Mouse (Mus musculus) MEL (cell line): ENCODE data around the gene Gas7. TPM values are rescaled to one million over a fixed set of nuclear protein-coding genes. Genes with fewer than 3 reads are reported as not detected.

Experiments
- DNase-seq: peaks from one replicate; pipeline ENCODE4 v3.0.0; 2011; ENCODE audit warnings: low read depth, low spot score
- H3K27ac ChIP-seq: 2 replicates; pipeline ENCODE4 v1.5.1; 2012; ENCODE audit warnings: low read depth, mild to moderate bottlenecking, control low read depth, low read length, moderate library complexity; ENCODE audit not compliant: control insufficient read depth
- H3K27me3 ChIP-seq, 2 experiments: fragments of 150-350 bp in 1 of 2; sonication (generic) in 1 of 2; 2 replicates each; pipeline ENCODE4 v1.6.1; 2012; ENCODE audit warnings: low read length in 2 of 2, mild to moderate bottlenecking in 2 of 2, improper control_type of control experiment in 1 of 2, moderate library complexity in 1 of 2; ENCODE audit not compliant: insufficient read depth in 2 of 2, control insufficient read depth in 1 of 2
- H3K36me3 ChIP-seq, 2 experiments: 2 replicates each; pipeline ENCODE4 v1.6.1; 2012 to 2014; ENCODE audit warnings: low read length in 2 of 2, improper control_type of control experiment in 1 of 2, inconsistent platforms in 1 of 2, mild to moderate bottlenecking in 1 of 2; ENCODE audit not compliant: insufficient read depth in 2 of 2, control insufficient read depth in 1 of 2
- H3K4me1 ChIP-seq, 2 experiments: fragments of 150-350 bp in 1 of 2; sonication (generic) in 1 of 2; 2 replicates each; pipeline ENCODE4 v1.6.1; 2012; ENCODE audit warnings: low read length in 2 of 2, improper control_type of control experiment in 1 of 2, mild to moderate bottlenecking in 1 of 2; ENCODE audit not compliant: insufficient read depth in 2 of 2, control insufficient read depth in 1 of 2
- H3K4me3 ChIP-seq, 2 experiments: fragments of 150-350 bp in 1 of 2; sonication (generic) in 1 of 2; 2 replicates each; pipeline ENCODE4 v1.5.1; 2012; ENCODE audit warnings: low read depth in 2 of 2, low read length in 2 of 2, mild to moderate bottlenecking in 2 of 2, moderate library complexity in 2 of 2, control low read depth in 1 of 2, improper control_type of control experiment in 1 of 2; ENCODE audit not compliant: control insufficient read depth in 1 of 2, insufficient read depth in 1 of 2
- H3K79me2 ChIP-seq: 2 replicates; pipeline ENCODE4 v1.6.1; 2012; ENCODE audit warnings: mild to moderate bottlenecking, low read length, moderate library complexity; ENCODE audit not compliant: control insufficient read depth, poor library complexity, insufficient read depth
- H3K9ac ChIP-seq: 2 replicates; pipeline ENCODE4 v1.6.1; 2012; ENCODE audit warnings: low read depth, mild to moderate bottlenecking, control low read depth, low read length, moderate library complexity; ENCODE audit not compliant: control insufficient read depth, poor library complexity, severe bottlenecking
- H3K9me3 ChIP-seq: fragments of 150-350 bp; sonication (generic); replicated peaks from 2 replicates; pipeline ENCODE4 v1.6.1; 2012; ENCODE audit warnings: mild to moderate bottlenecking, low read length, improper control_type of control experiment, moderate library complexity; ENCODE audit not compliant: insufficient read depth
- CHD2 ChIP-seq: IDR thresholded peaks from 2 replicates; pipeline ENCODE4 v1.6.1; 2011; ENCODE audit warnings: low read length, improper control_type of control experiment
- CTCF ChIP-seq, 3 experiments: IDR thresholded peaks in 2 of 3; conservative IDR thresholded peaks in 1 of 3; 2 replicates each; pipeline ENCODE4 v1.5.1; 2011 to 2012; ENCODE audit warnings: low read length in 3 of 3, low read depth in 2 of 3, mild to moderate bottlenecking in 2 of 3, improper control_type of control experiment in 1 of 3, inconsistent platforms in 1 of 3, mixed read lengths in 1 of 3, moderate library complexity in 1 of 3; ENCODE audit not compliant: control insufficient read depth in 1 of 3, insufficient read depth in 1 of 3, poor library complexity in 1 of 3, severe bottlenecking in 1 of 3
- ELF1 ChIP-seq: IDR thresholded peaks from 2 replicates; pipeline ENCODE4 v1.6.1; 2014; ENCODE audit warnings: low read depth, mild to moderate bottlenecking, inconsistent platforms, low read length, improper control_type of control experiment, moderate library complexity
- ETS1 ChIP-seq: IDR thresholded peaks from 2 replicates; pipeline ENCODE4 v1.6.1; 2012; ENCODE audit warnings: low read depth, mild to moderate bottlenecking, inconsistent platforms, low read length, improper control_type of control experiment, moderate library complexity
- GABPA ChIP-seq: IDR thresholded peaks from 2 replicates; pipeline ENCODE4 v1.6.1; 2012; ENCODE audit warnings: low read depth, mild to moderate bottlenecking, inconsistent platforms, low read length, improper control_type of control experiment, moderate library complexity
- GATA1 ChIP-seq: IDR thresholded peaks from 2 replicates; pipeline ENCODE4 v1.6.1; 2011; ENCODE audit warnings: low read depth, low read length, improper control_type of control experiment
- HCFC1 ChIP-seq: IDR thresholded peaks from 2 replicates; pipeline ENCODE4 v1.6.1; 2012; ENCODE audit warnings: low read depth, mild to moderate bottlenecking, inconsistent platforms, low read length, improper control_type of control experiment, moderate library complexity
- JUND ChIP-seq: IDR thresholded peaks from 2 replicates; pipeline ENCODE4 v1.6.1; 2011; ENCODE audit warnings: low read depth, mild to moderate bottlenecking, improper control_type of control experiment, low read length
- KAT2A ChIP-seq: conservative IDR thresholded peaks from 2 replicates; pipeline ENCODE4 v1.6.1; 2012; ENCODE audit warnings: low read depth, low read length, improper control_type of control experiment, inconsistent platforms
- MAFK ChIP-seq: IDR thresholded peaks from 2 replicates; pipeline ENCODE4 v1.6.1; 2011; ENCODE audit warnings: low read depth, mild to moderate bottlenecking, low read length, improper control_type of control experiment, borderline replicate concordance
- MAX ChIP-seq: IDR thresholded peaks from 2 replicates; pipeline ENCODE4 v1.6.1; 2011; ENCODE audit warnings: low read length, improper control_type of control experiment
- MXI1 ChIP-seq: IDR thresholded peaks from 2 replicates; pipeline ENCODE4 v1.6.1; 2011; ENCODE audit warnings: mild to moderate bottlenecking, low read depth, low read length, improper control_type of control experiment
- MYB ChIP-seq: IDR thresholded peaks from 2 replicates; pipeline ENCODE4 v1.6.1; 2011; ENCODE audit warnings: mild to moderate bottlenecking, low read depth, low read length, improper control_type of control experiment
- MYC ChIP-seq: IDR thresholded peaks from 2 replicates; pipeline ENCODE4 v1.6.1; 2011; ENCODE audit warnings: low read depth, mild to moderate bottlenecking, low read length, improper control_type of control experiment, moderate library complexity
- NELFE ChIP-seq: IDR thresholded peaks from 2 replicates; pipeline ENCODE4 v1.6.1; 2011; ENCODE audit warnings: low read depth, low read length, improper control_type of control experiment
- POLR2A ChIP-seq, 2 experiments: IDR thresholded peaks; 2 replicates each; pipeline ENCODE4 v1.6.1; 2011 to 2012; ENCODE audit warnings: low read length in 2 of 2, mild to moderate bottlenecking in 2 of 2, control low read depth in 1 of 2, improper control_type of control experiment in 1 of 2, low read depth in 1 of 2, moderate library complexity in 1 of 2; ENCODE audit not compliant: control insufficient read depth in 1 of 2, insufficient read depth in 1 of 2, poor library complexity in 1 of 2
- POLR2AphosphoS2 ChIP-seq: IDR thresholded peaks from 2 replicates; pipeline ENCODE4 v1.6.1; 2011; ENCODE audit warnings: low read length, improper control_type of control experiment
- POLR2AphosphoS5 ChIP-seq: IDR thresholded peaks from 2 replicates; pipeline ENCODE4 v1.6.1; 2012; ENCODE audit warnings: low read depth, borderline replicate concordance, mild to moderate bottlenecking, inconsistent platforms, low read length, moderate library complexity, mixed read lengths
- RAD21 ChIP-seq: IDR thresholded peaks from 2 replicates; pipeline ENCODE4 v1.6.1; 2011; ENCODE audit warnings: mild to moderate bottlenecking, low read depth, low read length, improper control_type of control experiment
- SIN3A ChIP-seq: IDR thresholded peaks from 2 replicates; pipeline ENCODE4 v1.6.1; 2012; ENCODE audit warnings: low read length, improper control_type of control experiment, inconsistent platforms
- SMC3 ChIP-seq: IDR thresholded peaks from 2 replicates; pipeline ENCODE4 v1.6.1; 2011; ENCODE audit warnings: low read depth, low read length, improper control_type of control experiment
- TAL1 ChIP-seq: IDR thresholded peaks from 2 replicates; pipeline ENCODE4 v1.6.1; 2012; ENCODE audit warnings: mild to moderate bottlenecking, inconsistent platforms, low read length, moderate library complexity, mixed read lengths
- UBTF ChIP-seq: IDR thresholded peaks from 2 replicates; pipeline ENCODE4 v1.6.1; 2012; ENCODE audit warnings: low read depth, mild to moderate bottlenecking, inconsistent platforms, low read length, improper control_type of control experiment, moderate library complexity, borderline replicate concordance; ENCODE audit not compliant: insufficient read depth
- USF1 ChIP-seq: IDR thresholded peaks from 2 replicates; pipeline ENCODE4 v1.6.1; 2014; ENCODE audit warnings: low read depth, mild to moderate bottlenecking, inconsistent platforms, low read length, improper control_type of control experiment, moderate library complexity
- USF2 ChIP-seq, 2 experiments: IDR thresholded peaks; 2 replicates each; pipeline ENCODE4 v1.6.1; 2011 to 2012; ENCODE audit warnings: improper control_type of control experiment in 2 of 2, low read length in 2 of 2, borderline replicate concordance in 1 of 2, inconsistent platforms in 1 of 2, low read depth in 1 of 2, mild to moderate bottlenecking in 1 of 2; ENCODE audit not compliant: insufficient read depth in 1 of 2
- ZKSCAN1 ChIP-seq: IDR thresholded peaks from 2 replicates; pipeline ENCODE4 v1.6.1; 2012; ENCODE audit warnings: low read depth, mild to moderate bottlenecking, inconsistent platforms, low read length, improper control_type of control experiment, moderate library complexity
- ZMIZ1 ChIP-seq: IDR thresholded peaks from 2 replicates; pipeline ENCODE4 v1.6.1; 2012; ENCODE audit warnings: low read depth, mild to moderate bottlenecking, inconsistent platforms, low read length, improper control_type of control experiment, moderate library complexity
- polyA plus RNA-seq, 2 experiments: library from polyadenylated mRNA; stranded (reverse) in 1 of 2; unstranded in 1 of 2; fragments of >175 nt in 1 of 2; fragments of >200 nt in 1 of 2; gene quantifications; 2 replicates each; pipeline versions ENCODE4 v1.2.1 to v1.2.4; 2012; ENCODE audit warnings: low replicate concordance in 2 of 2, low read depth in 1 of 2; ENCODE audit not compliant: insufficient read length in 2 of 2, insufficient read depth in 1 of 2, missing spikeins in 1 of 2
- total RNA-seq: library from RNA; depleted of rRNA; stranded (reverse); fragments of 300-350 nt; gene quantifications from 2 replicates; pipeline ENCODE4 v1.2.3, GENCODE M21; 2012

The Gas7 gene
- total and polyA plus RNA-seq, 3 experiments, result 0.04 TPM; not detected in 2

DNA sequence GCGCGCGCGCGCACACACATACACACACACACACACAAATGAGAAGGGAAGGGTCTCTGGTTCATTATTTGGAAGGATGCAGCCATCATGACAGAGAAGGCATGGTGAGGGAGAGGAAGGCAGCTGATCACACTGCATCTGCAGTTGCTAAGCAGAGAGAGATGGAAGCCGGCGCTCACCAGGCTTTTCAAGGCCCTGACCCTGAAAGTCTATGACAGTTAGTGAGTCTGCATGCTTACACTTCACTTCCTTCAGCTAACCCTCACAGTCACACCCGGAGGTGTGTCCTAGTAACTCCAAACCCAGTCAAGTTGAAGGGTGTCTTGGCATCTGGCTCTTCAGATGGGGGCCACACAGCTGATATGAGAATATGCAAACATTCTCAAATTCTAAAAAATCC lies 187.2 kb downstream of the Gas7 start:
- H3K27me3 ChIP-seq, result no peaks in the 10 kb centered on the region; a peak in 1 of 4 replicates
- no peak overlapping the region for H3K4me3 ChIP-seq
- no peaks in the 10 kb centered on the region for H3K9me3 ChIP-seq
- no peak for DNase-seq
- no peak overlapping the region for H3K9ac ChIP-seq
- no peaks in the 10 kb centered on the region for H3K4me1 ChIP-seq
- no peaks in the 10 kb centered on the region for H3K36me3 ChIP-seq
- no peak overlapping the region for H3K27ac ChIP-seq
- no peak for TF ChIP-seq ZKSCAN1
- no peak for TF ChIP-seq GABPA
- no peak for TF ChIP-seq TAL1
- TF ChIP-seq MYC, result no peak
- H3K79me2 ChIP-seq, result no peaks in the 10 kb centered on the region

DNA sequence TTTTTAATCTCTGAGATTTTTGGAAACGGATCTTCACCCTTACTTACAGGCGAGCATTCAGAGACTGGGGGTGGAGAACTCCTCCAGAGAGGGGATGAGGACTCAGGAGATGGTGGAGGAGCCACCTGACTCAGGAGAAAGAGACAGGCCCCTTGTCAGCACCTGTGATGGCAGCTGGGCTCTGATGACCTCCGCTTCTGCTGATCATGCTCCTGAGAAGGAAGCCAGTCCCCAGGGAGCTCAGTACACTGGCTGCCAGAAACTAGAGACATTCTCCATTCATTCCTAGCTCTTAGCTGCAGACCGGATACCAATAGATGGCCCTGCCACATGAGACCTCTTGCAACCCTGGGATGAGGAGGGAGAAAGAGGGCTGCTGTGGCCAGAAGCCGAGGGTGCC lies 187.6 kb downstream of the Gas7 start:
- TF ChIP-seq SMC3 (no peak), NELFE (no peak), MAFK (no peak), GABPA (no peak), MYB (no peak), ELF1 (no peak), KAT2A (no peak), MAX (no peak), CHD2 (no peak)
- TF ChIP-seq, all 39 proteins: peak for 0
- Histone ChIP-seq H3K79me2 (no peaks in the 10 kb centered on the region), H3K9ac (no peak overlapping the region), H3K27me3 (no peaks in the 10 kb centered on the region; a peak in 1 of 4 replicates), H3K36me3 (no peaks in the 10 kb centered on the region), H3K9me3 (no peaks in the 10 kb centered on the region), H3K4me1 (no peaks in the 10 kb centered on the region), H3K27ac (no peak overlapping the region), H3K4me3 (no peak overlapping the region)
- no peak for DNase-seq

DNA sequence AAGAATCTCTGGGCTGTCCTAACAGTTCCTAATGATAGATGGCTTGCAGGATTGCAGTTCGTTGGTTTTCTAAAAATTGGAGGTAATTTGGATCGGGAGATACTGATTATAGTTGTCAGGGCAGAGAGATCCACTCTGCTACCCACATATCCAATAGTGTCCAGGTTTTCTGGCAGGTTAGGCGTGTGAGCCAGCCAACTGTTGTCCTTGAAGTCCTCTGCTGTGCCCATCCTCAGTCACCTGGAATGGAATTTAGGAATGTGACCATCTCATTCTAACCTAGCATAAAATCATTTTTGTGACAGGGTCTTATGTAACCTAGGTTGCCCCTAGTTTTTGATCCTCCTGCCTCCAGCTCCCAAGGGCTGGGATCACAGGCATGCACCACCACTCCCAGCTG lies 188.2 kb downstream of the Gas7 start:
- H3K4me3 ChIP-seq, result no peak overlapping the region
- H3K27me3 ChIP-seq, result no peaks in the 10 kb centered on the region; a peak in 1 of 4 replicates
- no peak for TF ChIP-seq ZMIZ1
- TF ChIP-seq HCFC1, result no peak
- TF ChIP-seq POLR2AphosphoS5, result no peak
- no peak for TF ChIP-seq MAX
- TF ChIP-seq MYC, result no peak
- no peak for TF ChIP-seq MAFK
- TF ChIP-seq POLR2A (IDR thresholded peaks at IDR 0.05; ENCODE audit: control insufficient read depth in 1 of 2, insufficient read depth in 1 of 2, low read depth in 1 of 2, low read length in 2 of 2, poor library complexity in 1 of 2), result no peak
- TF ChIP-seq RAD21, result no peak
- no peak for TF ChIP-seq UBTF
- TF ChIP-seq GABPA, result no peak
- TF ChIP-seq ETS1, result no peak
- no peak for TF ChIP-seq SIN3A
- no peak for TF ChIP-seq GATA1
- no peak for TF ChIP-seq POLR2AphosphoS2
- TF ChIP-seq USF1, result no peak
- no peak for TF ChIP-seq JUND
- no peak for TF ChIP-seq USF2 (IDR thresholded peaks at IDR 0.05; ENCODE audit: borderline replicate concordance in 1 of 2, insufficient read depth in 1 of 2, low read depth in 1 of 2, low read length in 2 of 2)
- no peak for TF ChIP-seq MXI1
- TF ChIP-seq CTCF (IDR thresholded peaks at IDR 0.05 in 2 of 3, conservative IDR thresholded peaks at IDR 0.05 in 1 of 3; ENCODE audit: control insufficient read depth in 1 of 3, insufficient read depth in 1 of 3, low read depth in 2 of 3, low read length in 3 of 3, poor library complexity in 1 of 3, severe bottlenecking in 1 of 3), result no peak
- no peak overlapping the region for H3K9ac ChIP-seq
- no peak for DNase-seq
- H3K36me3 ChIP-seq, result no peaks in the 10 kb centered on the region
- no peaks in the 10 kb centered on the region for H3K79me2 ChIP-seq
- no peak overlapping the region for H3K27ac ChIP-seq
- H3K9me3 ChIP-seq, result no peaks in the 10 kb centered on the region
- no peaks in the 10 kb centered on the region for H3K4me1 ChIP-seq
